Mouse (Mus musculus): Measurements from ENCODE around the gene Fam229a.

The Fam229a gene

DNA sequence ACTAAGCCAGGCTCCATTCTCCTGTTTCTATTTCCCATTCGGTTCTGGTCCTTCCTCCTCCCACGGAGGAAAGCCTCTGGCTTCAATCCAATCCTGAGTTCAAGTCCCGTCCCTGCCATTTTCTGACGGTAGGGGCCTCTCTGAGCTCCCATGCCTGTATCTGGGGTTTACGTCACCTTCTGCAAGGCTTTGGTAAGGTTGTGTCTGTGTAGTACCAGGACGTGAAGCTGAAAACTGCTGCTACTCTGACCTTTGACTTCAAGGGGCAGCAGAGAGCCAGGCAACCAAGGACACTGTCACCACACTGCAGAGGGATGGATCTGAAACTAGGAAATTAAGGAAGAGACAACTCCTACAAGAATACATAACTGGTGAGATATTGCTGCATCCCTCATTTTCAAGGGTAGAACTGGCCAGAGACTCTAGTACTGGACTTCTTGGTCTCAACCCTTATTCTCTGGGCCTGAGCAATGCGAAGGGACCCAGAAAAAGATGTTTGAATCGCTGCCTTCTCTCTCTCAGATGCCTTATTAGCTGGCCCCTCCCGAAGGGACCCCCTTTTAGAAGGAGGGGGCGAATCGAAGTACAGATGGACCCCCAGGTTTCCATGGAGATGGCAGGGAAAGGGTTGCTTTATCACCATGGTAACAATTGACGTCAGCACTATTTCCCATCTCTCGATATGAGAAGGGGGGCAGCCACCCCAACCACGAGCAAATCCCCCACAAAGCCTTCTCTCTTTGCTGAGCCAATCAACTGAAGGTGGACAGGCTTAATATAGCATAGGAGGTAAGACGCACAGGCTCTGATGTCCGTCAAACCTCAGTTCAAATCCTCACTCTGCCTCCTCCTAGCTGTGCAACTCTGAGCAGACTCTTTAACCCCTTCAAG lies 4.9 kb downstream of the Fam229a start:
- peak; percentile 87 to 94 for DNase-seq (ENCODE audit: low spot score in 2 of 2)

DNA sequence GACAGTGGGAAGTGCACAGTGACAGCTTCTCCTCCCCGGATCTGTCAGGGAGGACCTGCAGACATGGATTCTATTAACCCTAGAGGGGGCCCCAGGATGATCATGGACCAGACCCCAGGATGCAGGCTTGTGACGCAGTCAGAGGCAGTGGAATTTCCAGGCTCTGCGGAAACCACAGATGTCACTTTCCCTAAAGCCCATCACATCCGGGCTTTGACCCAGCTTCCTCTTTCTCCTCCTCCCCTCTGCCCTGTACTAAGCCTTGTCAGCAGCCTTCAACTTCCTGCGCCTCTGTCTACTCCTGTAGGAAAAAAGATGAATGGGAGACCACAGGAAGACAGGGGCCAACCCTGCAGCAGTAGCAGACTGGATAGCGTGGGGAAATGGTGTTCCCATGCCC lies 5.6 kb downstream of the Fam229a start:
- peak; percentile 49 to 71 for DNase-seq (ENCODE audit: low spot score in 2 of 2)

DNA sequence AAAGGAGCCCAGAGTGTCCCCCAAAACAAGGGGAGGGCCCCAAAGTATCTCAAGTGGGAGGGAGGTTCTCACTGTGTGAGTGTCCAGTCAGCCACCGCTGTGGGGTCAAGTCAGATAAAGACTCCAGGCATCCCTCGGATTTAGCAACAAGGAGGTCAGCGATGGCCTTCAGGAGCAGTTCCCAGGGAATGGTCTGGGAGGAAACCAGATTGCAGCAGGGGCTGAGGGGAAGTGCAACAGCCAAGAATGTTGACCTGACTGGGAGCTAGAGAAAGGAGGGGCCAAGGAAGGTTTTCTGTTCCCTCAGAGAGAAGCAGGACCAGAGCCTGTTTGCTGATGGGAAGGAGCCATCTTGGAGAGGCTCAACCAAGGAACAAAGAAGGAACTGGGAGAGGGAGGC lies 8.0 kb downstream of the Fam229a start:
- no peak for DNase-seq (ENCODE audit: low spot score in 2 of 2)

DNA sequence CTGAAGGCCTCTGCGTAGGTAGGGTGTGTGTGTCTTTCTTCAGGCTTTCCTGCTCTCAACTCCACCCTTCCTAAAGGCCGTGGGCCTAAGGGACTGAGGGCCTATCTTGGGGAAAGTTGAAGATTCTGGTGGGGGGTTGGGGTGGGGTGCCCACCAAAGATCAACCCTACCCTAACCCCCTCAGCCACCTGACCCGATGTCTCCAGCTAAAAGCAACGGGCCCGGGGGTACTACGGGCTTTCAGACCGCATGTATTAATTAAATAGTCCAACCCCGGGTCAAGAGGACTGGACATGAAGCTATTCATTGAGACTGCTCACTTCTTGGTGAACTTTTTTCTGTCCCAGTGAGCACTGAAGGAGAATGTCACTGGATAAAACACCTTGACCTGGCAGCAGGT lies 9.0 kb downstream of the Fam229a start:
- no peak for DNase-seq (ENCODE audit: low spot score in 2 of 2)

DNA sequence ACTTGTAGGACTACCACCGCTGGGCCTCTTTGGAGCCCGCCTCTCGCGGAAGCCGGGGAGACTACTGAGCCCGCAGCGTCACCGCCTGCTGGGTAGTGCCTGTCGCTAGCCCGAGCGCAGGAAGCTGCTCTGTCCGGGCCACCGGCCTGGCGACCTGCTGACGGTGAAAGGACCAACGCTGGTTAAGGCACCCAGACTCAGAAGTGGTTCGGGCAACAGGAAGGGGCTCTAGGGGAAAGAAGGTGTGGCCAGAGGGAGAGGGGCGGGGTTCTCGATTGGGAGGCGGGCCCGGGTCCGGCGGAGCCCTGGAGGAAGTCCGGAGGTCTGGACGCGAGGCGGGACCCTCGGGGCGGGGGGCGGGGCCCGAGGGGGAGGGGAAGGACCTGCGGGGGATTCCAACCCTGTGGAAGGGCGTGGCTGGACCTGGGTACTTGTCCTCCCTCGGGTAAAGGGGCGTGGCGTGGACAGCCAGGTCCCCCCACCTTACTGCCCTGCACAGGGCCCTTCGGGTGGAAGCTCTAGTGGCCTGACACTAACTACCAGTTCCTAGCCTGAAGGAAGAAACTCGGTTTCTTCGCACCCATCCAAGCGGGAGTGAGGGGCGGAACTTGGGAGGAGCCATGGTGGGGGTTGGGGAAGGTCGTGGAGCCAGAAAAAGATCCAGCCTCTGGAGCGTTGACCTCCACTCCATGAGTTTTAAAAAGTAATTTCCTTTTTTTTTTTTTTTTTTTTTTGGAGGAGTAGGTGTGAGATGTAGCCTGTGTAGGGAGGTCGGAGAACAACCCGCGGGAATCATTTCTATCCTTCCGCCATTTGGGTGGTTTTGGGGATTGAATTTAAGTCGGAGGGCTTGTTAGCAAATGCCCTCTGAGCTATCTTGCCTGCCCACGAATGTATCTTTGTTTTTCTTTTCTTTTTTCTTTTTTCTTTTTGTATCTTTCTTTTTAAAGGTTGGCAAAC lies 9.9 kb downstream of the Fam229a start:
- DNase-seq (ENCODE audit: low spot score in 2 of 2), result peak; percentile 85 to 86

DNA sequence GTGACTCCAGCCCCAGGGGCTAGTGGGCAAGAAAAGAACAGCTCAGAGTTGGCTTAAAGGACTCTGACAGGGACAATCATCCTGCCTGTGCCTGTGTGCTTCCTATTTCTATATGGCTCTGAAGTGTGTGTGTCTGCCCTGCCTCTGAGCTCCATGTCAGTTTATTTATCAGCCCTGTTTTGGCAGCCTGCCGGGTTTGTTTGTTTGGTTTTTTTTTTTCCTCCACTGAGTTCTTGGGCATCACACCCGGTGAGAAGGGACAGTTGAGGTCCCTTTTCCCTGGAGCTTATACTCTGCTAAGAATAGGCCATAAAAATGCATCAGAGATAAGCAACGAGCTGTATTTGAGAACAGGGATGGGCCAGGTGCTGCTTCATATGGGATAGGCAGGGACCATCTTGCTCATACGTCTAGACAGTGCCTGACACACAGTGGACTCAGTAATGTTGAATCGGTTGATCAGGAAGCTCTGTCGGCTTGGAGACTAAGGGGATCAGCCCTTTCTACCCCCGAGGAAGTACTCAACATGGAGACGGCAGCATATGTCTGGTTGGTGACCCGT lies 11.4 kb downstream of the Fam229a start:
- no peak for DNase-seq (ENCODE audit: low spot score in 2 of 2)

DNA sequence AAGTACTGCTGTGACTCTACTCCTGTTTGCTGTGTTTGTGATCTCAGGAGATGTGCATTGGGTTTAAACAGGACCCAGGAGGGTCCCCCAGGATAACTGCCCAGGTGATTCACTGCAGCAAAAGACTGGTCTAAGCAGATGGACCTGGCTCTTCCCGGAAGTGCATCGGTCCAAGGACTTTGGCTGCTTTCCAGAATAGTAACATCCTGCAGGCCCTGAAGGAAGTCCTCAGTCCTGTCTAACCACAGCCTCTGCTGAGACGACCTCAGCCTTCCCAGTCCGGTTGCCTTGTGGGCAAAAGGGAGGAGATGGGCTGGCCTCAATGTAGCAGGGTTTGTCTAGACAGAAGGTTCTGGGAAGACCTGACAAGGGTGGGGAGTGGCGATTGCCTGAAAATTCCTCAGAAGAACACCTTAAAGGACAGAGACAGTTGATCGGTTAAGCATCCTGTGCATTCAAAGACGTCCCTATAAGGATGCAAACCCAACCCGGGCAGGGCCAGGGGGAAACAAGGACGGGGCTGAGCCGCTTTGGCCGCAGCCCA lies 12.0 kb downstream of the Fam229a start:
- no peak for DNase-seq (ENCODE audit: low spot score in 2 of 2)

DNA sequence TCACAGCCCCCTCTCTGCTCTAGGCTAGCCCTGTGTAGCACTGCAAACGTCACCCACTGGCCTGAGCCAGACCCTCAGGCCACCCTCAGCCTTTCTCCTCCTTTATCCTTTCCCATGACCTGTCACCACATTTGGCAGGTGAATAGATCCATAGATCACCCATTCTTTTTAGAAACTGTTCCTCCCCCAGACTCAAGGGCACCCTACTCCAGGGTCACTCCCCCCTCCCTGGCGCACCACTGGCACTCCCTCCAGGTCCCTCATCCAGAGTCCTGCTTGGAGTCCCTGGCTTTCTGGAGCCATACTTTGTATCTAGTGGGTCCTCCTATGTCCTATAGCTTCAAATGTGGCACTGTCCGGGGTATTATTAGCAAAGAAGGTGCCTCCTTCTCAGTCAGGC lies 14.5 kb downstream of the Fam229a start:
- no peak for DNase-seq (ENCODE audit: low spot score in 2 of 2)

DNA sequence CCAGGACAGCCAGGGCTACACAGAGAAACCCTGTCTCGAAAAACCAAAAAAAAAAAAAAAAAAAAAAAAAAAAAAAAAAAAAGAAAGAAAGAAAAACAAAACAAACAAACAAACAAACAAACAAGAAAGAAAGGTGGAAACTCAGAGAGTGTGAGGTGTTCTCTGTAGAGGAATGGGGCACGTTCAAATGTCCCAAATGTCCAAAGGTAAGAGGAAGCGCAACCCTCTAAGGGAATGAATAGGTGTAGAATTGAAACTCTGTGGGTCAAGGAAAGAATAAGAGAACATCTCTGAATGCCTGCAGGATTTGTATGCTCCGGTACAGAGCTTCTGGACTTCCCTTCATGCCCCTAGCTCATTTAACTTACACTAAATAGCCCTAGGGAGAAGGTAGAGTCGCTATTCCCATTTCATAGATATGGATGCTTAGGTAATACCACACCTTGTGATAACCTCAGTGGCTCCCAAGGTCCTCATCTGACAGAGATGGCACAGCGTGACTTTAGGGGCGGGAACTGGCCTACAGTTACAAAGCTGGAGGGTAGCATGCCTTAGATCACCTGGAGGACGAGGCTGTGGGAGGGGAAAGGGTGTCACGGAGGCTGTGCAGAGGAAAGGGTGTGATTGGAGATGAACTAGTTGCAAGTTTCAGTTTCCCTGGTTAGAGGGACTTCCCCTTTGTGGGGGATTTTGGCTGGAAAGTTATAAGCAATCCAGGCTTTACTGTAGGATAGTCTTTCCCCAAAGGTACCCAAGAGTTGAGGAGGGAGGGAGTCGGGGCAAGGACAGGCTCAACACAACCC lies 16.6 kb downstream of the Fam229a start:
- DNase-seq (ENCODE audit: low spot score in 2 of 2), result no peak

DNA sequence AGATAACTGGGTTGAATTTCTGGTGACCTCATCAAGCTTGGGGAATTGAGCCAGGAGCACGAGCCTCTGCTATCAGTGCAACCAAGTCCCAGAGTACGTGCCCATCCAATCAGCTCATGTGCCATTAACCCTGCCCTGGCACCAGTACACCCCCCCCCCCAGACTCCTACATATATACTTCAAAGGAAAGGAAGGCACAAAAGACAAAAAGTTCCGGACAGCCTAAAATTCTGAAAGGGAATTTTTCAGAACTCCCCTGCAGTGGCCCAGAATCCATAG lies 17.2 kb downstream of the Fam229a start:
- DNase-seq (ENCODE audit: low spot score in 2 of 2), result no peak

DNA sequence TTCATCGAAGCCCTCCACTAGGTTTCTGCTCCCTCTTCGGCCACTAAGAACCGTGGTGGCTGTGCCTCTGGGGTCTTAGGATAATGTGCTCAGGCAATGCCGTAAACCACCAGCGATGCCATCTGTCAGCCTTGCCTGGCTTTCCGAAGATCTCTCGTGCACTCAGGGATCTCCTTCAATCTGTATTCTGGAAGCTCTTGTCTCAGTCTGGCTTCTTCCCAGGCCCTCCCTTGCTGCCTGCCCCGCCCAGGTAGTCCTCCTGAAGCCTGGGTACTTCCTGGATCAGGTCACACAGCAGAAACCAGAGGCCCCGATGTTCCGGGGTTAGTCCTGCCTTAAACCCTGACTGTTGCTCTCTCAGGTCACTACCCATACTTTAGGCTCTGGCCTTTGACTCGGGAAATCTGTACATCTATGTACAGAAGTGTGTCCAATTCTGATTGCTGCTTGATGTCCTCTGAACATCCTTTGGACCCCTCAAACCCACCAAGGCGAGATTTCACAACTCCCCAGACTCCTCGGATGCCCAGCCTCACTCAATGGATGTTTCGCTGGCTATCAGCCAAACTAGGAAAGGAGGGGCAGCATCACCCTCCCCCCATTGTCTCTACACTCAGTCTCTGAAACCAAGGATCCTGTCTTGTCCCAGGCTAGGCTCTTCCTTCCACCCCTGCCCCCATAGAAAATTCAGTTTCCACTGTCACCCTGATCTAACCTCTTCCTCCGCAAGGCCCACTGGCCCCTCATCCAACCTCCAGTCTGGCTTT lies 18.0 kb downstream of the Fam229a start:
- DNase-seq (ENCODE audit: low spot score in 2 of 2), result peak in 1 of 2 experiments; percentile 45

DNA sequence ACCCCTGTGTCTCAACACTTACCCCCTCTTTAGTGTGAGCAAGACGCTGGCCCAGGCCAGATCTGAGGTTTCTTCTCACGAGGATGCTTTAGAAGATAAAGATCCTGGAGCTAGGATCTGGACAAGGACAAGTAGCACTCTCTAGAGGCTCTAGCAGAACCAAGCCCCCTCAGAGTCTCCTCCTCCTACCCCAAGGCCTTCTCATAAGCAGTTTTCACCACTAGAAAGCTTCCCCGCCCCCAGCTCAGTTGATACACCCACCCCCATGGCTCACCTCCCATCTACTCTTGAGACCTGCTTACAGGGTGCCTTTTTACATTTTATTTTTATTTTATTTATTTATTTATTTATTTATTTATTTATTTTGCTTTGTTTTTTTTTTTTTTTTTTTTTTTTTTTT lies 18.7 kb downstream of the Fam229a start:
- no peak for DNase-seq (ENCODE audit: low spot score in 2 of 2)

DNA sequence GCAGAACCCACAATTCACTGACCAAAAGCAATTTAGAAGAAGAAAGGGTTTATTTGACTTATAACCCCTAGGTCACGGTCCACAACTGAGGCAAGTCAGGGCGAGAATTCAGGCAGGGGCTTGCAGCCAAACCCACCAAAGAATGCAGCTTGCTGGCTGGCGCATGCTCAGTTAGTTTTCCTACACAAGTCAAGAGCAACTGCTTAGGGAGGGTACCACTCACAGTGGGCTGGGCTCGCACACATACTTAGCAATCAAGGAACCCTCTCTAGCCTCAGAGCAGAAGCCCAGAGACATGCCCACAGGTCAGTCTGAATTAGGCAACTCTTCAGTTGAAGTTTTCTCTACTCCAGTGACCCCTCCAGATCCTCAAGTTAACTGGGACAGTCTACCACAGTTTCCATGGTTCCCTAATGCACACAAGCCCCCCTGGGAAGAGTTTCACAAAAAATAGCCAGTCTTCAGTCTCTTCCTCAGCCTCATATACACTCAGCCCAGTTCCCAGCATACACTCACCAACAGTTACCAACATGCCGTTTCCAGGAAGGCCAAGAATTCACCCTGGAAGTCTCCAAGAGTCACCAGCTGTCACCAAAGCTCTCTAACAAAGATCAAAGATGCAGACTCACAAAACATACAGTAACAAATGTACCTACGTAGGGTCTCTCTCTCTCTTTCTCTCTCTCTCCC lies 19.9 kb downstream of the Fam229a start:
- peak in 1 of 2 experiments; percentile 35 for DNase-seq (ENCODE audit: low spot score in 2 of 2)

DNA sequence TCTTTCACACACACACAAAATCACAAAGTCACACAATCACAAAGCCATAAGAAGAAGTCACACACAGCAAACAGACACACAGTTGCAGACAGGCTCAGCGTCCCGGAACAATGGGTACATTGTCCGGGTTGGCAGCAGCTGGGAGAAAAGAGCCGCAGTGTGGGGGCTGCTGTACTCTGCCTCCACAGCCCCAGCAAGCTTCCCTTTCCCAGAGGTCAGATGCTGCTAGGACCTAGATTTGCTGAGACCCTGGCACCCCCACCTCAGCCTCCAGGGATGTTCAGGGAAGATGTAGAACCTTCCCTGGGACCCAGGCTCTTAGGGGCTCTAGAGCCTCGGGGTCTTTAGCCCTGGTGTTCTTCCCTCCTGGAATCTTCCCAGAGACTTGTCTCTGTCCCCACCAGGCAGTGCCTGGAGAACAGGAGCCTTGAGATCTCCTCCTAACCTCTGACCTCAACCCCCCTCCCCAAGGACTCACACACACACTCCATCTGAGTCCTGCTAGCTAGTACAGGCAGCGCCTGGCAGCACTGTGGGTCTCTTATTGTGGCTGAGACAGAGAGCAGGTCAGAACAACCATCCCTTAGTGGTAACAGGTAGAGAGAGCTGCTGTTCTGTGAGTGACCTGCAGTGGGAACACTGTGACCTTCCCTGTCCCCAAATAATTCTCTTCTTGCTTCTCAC lies 20.6 kb downstream of the Fam229a start:
- DNase-seq (ENCODE audit: low spot score in 2 of 2), result peak in 1 of 2 experiments; percentile 36

DNA sequence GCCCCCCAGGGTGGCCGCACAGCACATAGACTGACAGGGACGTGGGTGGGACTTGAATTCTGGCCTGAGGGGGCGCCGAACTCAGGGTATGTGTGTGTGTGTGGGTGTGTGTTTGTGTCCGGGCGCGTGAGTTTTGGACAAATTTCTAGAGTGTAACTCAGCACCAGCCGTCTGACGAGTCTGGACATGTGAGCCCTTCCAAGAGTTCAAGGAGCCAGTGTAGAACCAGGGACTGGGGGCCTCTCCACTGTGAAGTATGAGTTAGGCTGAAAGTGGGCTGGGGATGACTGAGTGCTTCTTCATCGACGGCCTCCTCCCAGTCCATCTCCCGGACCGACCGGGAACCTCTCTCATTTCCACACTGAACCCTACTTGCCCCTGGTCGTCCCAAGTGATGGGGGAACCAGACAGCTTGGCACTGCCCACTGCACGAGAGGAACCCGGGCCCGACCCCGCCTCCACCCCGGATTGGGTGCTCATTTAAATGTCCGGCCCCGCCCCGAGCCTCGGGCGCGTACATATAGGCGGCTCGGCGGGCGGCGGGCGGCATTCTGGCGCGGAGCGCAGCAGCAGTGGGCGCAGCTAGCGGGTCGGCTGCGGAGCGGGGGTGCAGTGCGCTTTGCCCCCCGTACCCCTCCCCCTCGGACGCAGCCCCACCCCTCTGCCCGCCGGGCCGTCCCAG lies 22.2 kb downstream of the Fam229a start, which contains the start of gene Marcksl1:
Gene Marcksl1 (plus strand): TSS at position 496 of the 682 bp plus-strand sequence.
- DNase-seq (ENCODE audit: low spot score in 2 of 2), result peak; percentile 95 to 96

DNA sequence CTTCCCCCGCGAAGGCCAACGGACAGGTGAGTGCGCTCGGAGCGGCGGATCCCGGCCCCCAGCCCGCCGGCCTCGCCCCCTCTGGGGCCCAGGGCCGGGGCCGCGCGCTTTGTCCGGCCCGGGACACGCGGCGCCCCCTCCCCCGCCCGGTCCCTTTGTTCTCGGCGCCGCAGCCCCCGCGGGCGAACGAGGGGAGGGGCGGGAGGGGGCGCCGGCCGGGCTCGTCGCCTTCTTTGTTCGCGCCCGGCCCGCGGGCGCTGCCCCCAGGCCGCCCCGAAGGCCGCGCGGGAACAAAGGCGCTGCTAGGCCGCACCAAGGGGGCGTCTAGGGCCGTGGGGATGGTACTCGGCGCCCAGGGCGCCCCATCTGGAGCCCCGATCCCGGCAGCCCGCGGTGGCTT lies 22.9 kb downstream of the Fam229a start:
- DNase-seq (ENCODE audit: low spot score in 2 of 2), result no peak

DNA sequence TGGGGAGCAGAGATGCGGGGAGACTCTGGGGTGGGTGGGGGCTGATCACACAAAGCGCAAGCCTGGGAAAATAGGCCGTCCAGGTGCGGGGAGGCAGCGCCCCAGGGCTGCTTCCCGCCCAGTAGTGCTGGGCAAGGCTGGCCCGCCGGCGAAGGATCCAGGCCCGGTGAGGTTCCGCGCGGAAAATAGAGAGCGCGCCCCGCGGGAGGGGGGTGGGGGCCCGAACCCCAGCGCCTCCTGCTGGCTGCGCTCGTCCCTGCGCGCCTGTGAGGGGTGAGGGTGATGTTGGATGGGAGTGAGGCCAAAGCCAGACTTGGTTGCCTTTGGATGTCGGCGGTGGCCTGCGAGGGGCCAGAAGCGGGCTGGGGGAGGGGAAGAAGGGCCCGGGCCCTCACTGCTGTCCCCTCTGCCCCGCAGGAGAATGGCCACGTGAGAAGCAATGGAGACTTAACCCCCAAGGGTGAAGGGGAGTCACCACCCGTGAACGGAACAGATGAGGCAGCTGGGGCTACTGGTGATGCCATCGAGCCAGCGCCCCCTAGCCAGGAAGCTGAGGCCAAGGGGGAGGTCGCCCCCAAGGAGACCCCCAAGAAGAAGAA lies 23.4 kb downstream of the Fam229a start:
- peak; percentile 73 to 80 for DNase-seq (ENCODE audit: low spot score in 2 of 2)

DNA sequence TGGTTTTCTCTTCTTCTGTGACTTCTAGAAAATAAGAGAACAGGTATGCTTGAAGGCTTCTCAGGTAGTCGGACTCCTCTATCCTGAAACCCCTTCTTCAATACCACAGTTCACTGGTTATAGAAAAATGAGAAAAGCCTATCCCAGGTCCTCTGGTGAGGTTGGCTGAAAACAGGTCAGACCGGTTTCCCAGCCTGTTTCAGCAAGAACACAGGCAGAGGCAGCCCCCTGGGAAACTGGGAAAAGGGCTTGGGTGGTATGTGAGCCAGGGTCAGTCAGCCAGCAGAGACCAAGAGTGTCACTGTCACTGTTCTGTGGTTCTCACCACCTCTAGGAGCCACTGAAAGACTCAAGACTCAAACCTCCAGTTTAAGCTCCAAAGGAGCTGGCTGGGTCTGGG lies 25.9 kb downstream of the Fam229a start:
- no peak for DNase-seq (ENCODE audit: low spot score in 2 of 2)
